Mouse (Mus musculus) bone marrow, adult 2 months (tissue): ENCODE data around the gene Tnfrsf14. TPM values are rescaled to one million over a fixed set of nuclear protein-coding genes. Genes with fewer than 3 reads are reported as not detected.
A peak's percentile ranks its signal among the peaks of the same experiment; 100 is the strongest.

ENCODE experiments used
- H3K27ac ChIP-seq: fragments of 200-500 bp; 2 replicates; pipeline ENCODE4 v1.5.1; 2012; ENCODE audit warnings: low read depth, mild to moderate bottlenecking, control low read depth, inconsistent platforms, low read length; ENCODE audit not compliant: control insufficient read depth, poor library complexity, insufficient read depth
- H3K4me1 ChIP-seq: fragments of 200-500 bp; 2 replicates; pipeline ENCODE4 v1.6.1; 2011; ENCODE audit warnings: low read length; ENCODE audit not compliant: control insufficient read depth, insufficient read depth
- H3K4me3 ChIP-seq: fragments of 200-500 bp; replicated peaks from 2 replicates; pipeline ENCODE3; 2011; ENCODE audit warnings: mild to moderate bottlenecking, low read depth, low read length, control low read depth; ENCODE audit not compliant: control insufficient read depth
- CTCF ChIP-seq: fragments of 200-500 bp; IDR thresholded peaks from 2 replicates; pipeline ENCODE4 v1.5.1; 2011; ENCODE audit warnings: low read length, control low read depth; ENCODE audit not compliant: control insufficient read depth, insufficient read depth
- POLR2A ChIP-seq: fragments of 200-500 bp; IDR thresholded peaks from 2 replicates; pipeline ENCODE4 v1.6.1; 2011; ENCODE audit warnings: low read depth, mild to moderate bottlenecking, control low read depth, low read length, borderline replicate concordance; ENCODE audit not compliant: control insufficient read depth
- WGBS: fragments of 180-500 bp; shearing (Covaris S2); methylation state at CpG from one replicate; pipeline ENCODE4 v1.1.7; 2018; 5-methylcytosine and 5-hydroxymethylcytosine counted together
- polyA plus RNA-seq: library from polyadenylated mRNA; stranded (reverse); fragments of >200 nt; gene quantifications from 2 replicates; pipeline ENCODE4 v1.2.4, GENCODE M21; 2011; ENCODE audit warnings: low replicate concordance; ENCODE audit not compliant: missing spikeins, insufficient read depth, insufficient read length

The Tnfrsf14 gene
- polyA plus RNA-seq, 1 experiment: 183 TPM

DNA sequence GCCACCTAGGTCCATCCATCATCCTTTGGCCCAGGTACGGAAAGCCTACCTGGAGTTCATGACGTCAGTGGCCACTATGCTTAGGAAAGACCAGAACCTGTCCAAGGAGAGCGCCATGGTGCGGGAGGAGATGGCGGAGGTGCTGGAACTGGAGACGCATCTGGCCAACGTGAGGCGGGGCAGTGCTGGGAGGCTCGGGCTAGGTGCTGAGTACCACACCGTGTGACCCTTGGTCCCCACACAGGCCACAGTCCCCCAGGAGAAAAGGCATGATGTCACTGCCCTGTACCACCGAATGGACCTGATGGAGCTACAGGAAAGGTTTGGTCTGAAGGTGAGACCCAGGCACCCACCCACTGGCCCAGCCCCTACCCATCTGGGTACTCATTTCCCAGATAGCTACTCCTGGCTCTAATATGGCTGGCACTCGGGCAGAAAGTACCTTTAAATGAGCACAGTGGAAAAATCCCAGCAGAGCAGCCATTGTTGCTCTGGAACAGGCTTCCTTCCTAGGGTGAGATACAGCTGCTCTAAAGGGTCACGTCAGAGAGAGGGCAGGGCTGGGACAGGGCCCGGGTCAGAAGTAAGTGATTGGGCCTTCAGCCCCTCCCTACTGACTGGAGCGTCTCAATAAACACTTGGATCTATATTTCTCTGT lies 40.6 kb downstream of the Tnfrsf14 start:
- H3K27ac ChIP-seq: no peak overlapping the region
- WGBS: 80% methylated on average over 15 of the region's 15 CpGs
- TF ChIP-seq POLR2A: no peak
- no peak for TF ChIP-seq CTCF
- H3K4me1 ChIP-seq: no peaks in the 10 kb centered on the region
- no peak overlapping the region for H3K4me3 ChIP-seq

DNA sequence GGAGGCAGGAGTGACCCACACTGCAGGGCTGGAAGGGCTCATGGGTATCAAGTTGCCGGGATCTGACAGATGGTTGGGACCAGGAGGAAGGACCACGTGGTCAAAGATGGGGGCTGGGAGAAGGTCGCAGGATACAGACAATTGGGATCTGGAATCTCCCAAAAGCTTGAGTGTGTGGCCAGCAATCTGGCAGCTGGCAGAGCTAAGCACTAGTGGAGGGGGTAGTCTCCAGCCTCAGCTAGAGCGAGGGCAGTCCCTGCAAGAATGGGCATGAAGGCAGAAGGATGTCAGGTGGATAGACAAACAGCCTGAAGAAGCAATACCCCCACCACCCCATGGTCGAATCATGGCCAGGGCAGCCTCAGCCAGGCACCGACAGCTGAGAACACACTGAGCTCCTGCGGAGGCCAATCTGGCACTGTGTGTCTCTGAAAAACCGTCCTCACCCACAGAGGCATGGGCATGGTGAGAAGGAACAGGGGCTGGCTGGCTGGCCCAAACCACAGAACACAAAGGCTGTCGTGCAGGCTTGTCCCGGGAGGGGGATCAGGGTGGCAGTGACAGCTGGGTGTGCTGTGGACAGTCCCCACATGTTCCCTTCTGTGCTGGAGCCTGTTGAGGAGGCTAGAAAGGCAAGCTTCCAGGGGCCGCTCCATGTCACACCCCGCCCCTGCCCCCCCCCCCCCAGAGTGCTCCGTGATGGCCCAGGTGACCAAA lies 41.3 kb downstream of the Tnfrsf14 start:
- no peak overlapping the region for H3K27ac ChIP-seq
- H3K4me3 ChIP-seq: no peak overlapping the region
- WGBS: 68% methylated on average over 13 of the region's 13 CpGs
- no peak for TF ChIP-seq CTCF
- no peaks in the 10 kb centered on the region for H3K4me1 ChIP-seq

DNA sequence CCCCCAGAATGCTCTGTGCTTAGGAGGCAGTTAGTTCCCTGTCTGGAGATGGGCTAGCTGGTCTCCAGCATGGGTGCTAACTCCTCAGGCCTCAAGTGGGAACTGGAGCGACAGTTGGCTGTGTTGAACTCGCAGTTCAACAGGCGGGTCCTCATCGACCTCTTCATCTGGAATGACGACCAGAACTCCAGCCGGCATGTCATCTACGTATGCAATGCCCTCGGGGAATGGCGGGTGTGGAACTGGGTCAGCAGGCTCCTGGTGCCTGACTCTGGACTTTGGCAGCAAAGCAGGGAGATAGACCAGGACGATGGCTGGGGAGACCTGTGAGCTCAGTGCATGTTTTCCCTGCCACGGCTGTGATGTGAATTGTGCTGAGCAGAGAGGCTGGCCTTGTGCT lies 42.9 kb downstream of the Tnfrsf14 start:
- H3K4me3 ChIP-seq: no peak overlapping the region
- whole genome bisulfite sequencing: 85% methylated on average over 11 of the region's 11 CpGs
- TF ChIP-seq CTCF (no peak), POLR2A (no peak)
- H3K27ac ChIP-seq: no peak overlapping the region
- peaks cover 4% of the 10 kb centered on the region; the same call in 1 of the 2 replicates for H3K4me1 ChIP-seq

DNA sequence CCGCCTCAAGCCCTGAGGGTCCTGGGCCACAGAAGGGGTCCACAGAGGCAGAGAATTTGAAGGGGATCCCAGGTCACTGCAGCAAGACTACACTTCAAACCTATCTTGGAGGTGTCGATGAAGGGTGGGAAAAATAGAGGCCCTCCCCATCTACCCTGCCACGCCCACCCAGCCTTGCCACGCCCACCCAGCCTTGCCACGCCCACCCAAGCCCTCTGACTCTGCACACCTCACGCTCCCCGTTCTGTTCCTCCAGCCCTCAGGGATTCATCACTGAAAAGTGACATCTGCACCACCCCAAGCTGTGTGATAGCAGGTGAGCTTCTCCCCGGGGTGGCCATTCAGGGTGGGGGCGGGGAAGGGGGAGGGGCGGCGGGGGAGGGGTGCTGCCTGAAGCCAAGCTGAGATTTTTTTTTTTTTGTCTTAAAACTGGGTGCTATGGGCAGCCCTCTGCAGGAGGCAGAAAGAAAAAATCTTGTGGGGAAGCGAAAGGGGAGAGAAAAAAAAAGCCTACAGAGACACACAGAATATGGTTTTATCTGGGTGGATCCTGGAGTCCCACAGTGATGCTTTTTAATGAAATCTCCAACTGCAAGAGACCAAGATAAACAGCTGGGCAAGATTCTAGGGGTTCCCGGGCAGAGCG lies 46.2 kb downstream of the Tnfrsf14 start:
- H3K4me1 ChIP-seq: peaks cover 4% of the 10 kb centered on the region; the same call in 1 of the 2 replicates
- H3K27ac ChIP-seq: 0 out of 2 replicates have a peak overlapping the region, but pooled peaks have one; percentile 68
- no peak overlapping the region for H3K4me3 ChIP-seq
- WGBS: 24% methylated on average over 14 of the region's 14 CpGs
- TF ChIP-seq CTCF: no peak
- no peak for TF ChIP-seq POLR2A

DNA sequence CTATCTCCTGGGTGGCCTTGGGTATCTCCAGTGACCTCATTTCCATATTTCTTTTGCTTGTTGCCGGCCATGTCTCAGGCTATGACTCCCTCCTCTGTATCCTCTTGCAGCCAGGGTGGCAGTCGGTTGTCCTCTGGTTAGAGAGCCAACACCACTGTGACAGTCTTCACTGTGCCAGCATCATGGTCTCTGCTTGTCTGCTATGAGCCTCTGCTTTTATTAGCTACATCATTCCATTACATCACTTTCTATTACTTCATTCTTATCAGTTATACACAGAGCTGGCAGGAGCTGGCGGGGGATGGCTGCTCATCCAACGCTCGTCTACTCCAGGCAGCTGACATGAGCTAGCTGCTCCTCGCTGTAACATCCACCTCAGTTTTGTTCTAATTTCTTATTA lies 47.6 kb downstream of the Tnfrsf14 start:
- TF ChIP-seq POLR2A (peak; percentile 60), CTCF (no peak)
- WGBS: 45% methylated on average over 6 of the region's 6 CpGs
- Histone ChIP-seq H3K4me1 (peaks cover 4% of the 10 kb centered on the region; the same call in 1 of the 2 replicates), H3K27ac (peak overlapping the region; percentile 68), H3K4me3 (no peak overlapping the region)

DNA sequence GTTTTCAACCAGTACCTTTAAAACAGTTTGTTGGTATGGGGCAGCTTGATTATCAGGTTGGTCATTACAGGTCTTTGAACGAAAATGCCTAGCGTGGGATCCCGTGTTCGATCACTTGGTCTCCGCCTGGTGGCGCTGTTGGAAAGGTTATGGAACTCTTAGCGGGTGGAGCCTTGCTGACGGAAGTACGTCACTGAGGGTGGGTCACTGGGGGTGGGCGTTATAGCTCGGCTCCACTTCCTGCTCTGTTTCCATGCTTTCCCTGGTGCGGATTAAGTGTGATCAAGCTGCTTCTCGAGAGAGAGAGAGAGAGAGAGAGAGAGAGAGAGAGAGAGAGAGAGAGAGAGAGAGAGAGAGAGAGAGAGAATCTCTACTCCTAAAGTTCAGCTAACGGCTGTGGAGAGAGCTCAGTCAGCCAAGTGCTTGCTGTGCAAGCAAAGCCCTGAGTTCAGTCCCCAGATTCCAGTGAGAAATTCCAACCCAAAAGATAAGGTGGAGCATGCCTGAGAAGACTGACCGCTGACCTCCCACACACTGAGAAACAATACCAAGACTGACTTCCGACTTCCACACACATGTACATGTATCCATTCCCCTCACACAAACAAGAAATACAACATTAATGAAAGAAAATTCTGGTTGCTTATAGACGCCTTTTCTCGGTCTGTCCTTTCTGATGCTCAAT lies 50.4 kb downstream of the Tnfrsf14 start:
- H3K4me3 ChIP-seq: peak overlapping the region; percentile 25
- peak overlapping the region; percentile 37; the same call in 1 of the 2 replicates for H3K27ac ChIP-seq
- 8% methylated on average over 18 of the region's 18 CpGs for WGBS
- TF ChIP-seq POLR2A (no peak), CTCF (peak; percentile 97)
- peaks cover 4% of the 10 kb centered on the region; the same call in 1 of the 2 replicates for H3K4me1 ChIP-seq

DNA sequence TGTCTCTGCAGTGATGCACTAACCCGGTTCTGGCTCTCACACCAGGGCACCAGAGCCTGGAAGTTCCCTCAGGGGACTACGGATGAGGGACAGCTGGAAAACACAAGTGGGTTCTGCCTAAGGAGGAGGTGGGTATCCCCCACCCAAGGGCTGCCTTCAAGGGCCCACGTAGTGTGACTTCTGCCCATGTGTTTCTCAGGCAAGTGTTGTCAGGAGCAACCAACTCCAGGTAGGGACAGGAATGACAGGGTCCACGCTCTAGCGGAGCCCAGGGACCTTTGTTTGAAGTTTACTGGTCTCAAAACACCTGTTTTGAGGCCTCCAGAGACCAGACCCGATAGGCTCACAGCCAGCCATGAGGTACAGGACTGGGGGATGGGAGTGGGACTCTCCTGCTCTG lies 55.2 kb downstream of the Tnfrsf14 start:
- Histone ChIP-seq H3K4me1 (no peaks in the 10 kb centered on the region), H3K4me3 (no peak overlapping the region), H3K27ac (no peak overlapping the region)
- TF ChIP-seq CTCF (no peak), POLR2A (no peak)
- WGBS: 75% methylated on average over 6 of the region's 6 CpGs

Other genes with a start within 250 kb of the Tnfrsf14 start
- gene Ttc34, start 91.1 kb downstream of the Tnfrsf14 start, polyA plus RNA-seq: not detected in 2 replicates
- gene Mmel1, start 59.0 kb downstream of the Tnfrsf14 start, polyA plus RNA-seq: 1.1 and 1.4 TPM in 2 replicates
- gene Fam213b, start 29.4 kb downstream of the Tnfrsf14 start, polyA plus RNA-seq: 16.6 and 32.5 TPM in 2 replicates
- not detected in 2 replicates for gene Hes5, start 32.4 kb upstream of the Tnfrsf14 start, polyA plus RNA-seq
- gene Pank4, start 35.6 kb upstream of the Tnfrsf14 start, polyA plus RNA-seq: 29.7 and 30.3 TPM in 2 replicates
- gene Plch2, start 128.2 kb upstream of the Tnfrsf14 start, polyA plus RNA-seq: not detected in 2 replicates
- 3.4 and 12.1 TPM in 2 replicates for gene Pex10, start 138.5 kb upstream of the Tnfrsf14 start, polyA plus RNA-seq
- gene Rer1, start 157.8 kb upstream of the Tnfrsf14 start, polyA plus RNA-seq: 41.1 and 55.8 TPM in 2 replicates
- 2.0 and 6.5 TPM in 2 replicates for gene Morn1, start 158.0 kb upstream of the Tnfrsf14 start, polyA plus RNA-seq